In the genomic region with DNA sequence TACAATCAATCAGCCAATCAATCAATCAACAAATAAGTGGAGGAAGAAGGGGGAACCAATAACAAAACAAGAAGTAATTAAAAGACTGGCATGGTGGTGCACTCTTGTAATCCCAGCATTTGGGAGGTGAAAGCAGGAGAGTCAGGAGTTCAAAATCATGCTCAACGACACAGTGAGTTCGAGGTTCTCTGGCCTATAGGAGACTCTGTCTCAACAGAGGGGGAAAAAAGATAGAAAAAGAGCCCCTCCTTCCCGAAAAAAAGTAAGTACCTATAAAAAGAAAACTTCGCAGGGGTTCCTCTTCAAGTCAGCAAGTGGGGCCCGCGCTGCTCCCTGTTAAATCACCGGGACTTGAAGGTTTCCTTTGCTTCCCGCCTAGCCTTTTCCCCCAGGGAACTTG, we compare ENCODE assay signal across 8 mouse cellular contexts. TPM values are rescaled to one million over a fixed set of nuclear protein-coding genes. Genes with fewer than 3 reads are reported as not detected.
DNase-seq lines count a peak whose midpoint lies in the region; ATAC-seq and TF ChIP-seq lines count a peak whose summit lies in the region.

A gene (plus strand): TSS at position 136 of the 400 bp plus-strand sequence.
A gene (minus strand): TSS at position 347 of the 400 bp plus-strand sequence.

- ATAC-seq in kidney, embryonic 15.5 days (replicated peaks; ENCODE audit: low FRiP score) = no peak; the same call in 1 of the 2 replicates
- no peak for ATAC-seq in hindbrain, postnatal 0 days

- H3K36me3 ChIP-seq in kidney, embryonic 15.5 days = peaks cover 9% of the 10 kb centered on the region; the same call in 1 of the 2 replicates
- no peaks in the 10 kb centered on the region for H3K36me3 ChIP-seq in hindbrain, postnatal 0 days (ENCODE audit: insufficient read depth, low read length)
- H3K36me3 ChIP-seq in megakaryocyte, embryonic 14.5 days (replicated peaks; ENCODE audit: low read length) = peaks cover 13% of the 10 kb centered on the region

- H3K4me1 ChIP-seq in kidney, embryonic 15.5 days = peaks cover 6% of the 10 kb centered on the region; the same call in 1 of the 2 replicates
- no peaks in the 10 kb centered on the region for H3K4me1 ChIP-seq in hindbrain, postnatal 0 days (ENCODE audit: insufficient read depth, low read length)
- peaks cover 13% of the 10 kb centered on the region; the same call in 1 of the 2 replicates for H3K4me1 ChIP-seq in megakaryocyte, embryonic 14.5 days

- no peaks in the 10 kb centered on the region for H3K9me3 ChIP-seq in kidney, embryonic 15.5 days (replicated peaks)
- no peaks in the 10 kb centered on the region for H3K9me3 ChIP-seq in hindbrain, postnatal 0 days (ENCODE audit: low read length)
- H3K9me3 ChIP-seq in megakaryocyte, embryonic 14.5 days = peaks cover 9% of the 10 kb centered on the region; the same call in 1 of the 2 replicates

- H3K4me3 ChIP-seq in kidney, embryonic 15.5 days (replicated peaks) = peak within 1 kb of the TSS; percentile 70
- peak within 1 kb of the TSS; percentile 87 for H3K4me3 ChIP-seq in gastrocnemius, adult 2 months
- peak within 1 kb of the TSS; percentile 65 for H3K4me3 ChIP-seq in hindbrain, postnatal 0 days (ENCODE audit: low read length)
- H3K4me3 ChIP-seq in megakaryocyte, embryonic 14.5 days (replicated peaks) = peak within 1 kb of the TSS; percentile 93

- H3K9ac ChIP-seq in kidney, embryonic 15.5 days = peak within 1 kb of the TSS; percentile 73
- peak within 1 kb of the TSS; percentile 66 for H3K9ac ChIP-seq in hindbrain, postnatal 0 days (replicated peaks; ENCODE audit: low read length)

- no peak for DNase-seq in kidney, postnatal 36 days
- DNase-seq in adrenal gland, adult 8-10 months = no peak
- no peak for DNase-seq in gastrocnemius, adult 2 months
- no peak for DNase-seq in hindbrain, postnatal 0 days (ENCODE audit: low spot score)
- no peak for DNase-seq in embryo, embryonic 10.5 days (ENCODE audit: low spot score)
- DNase-seq in frontal cortex, postnatal 10 days (ENCODE audit: low spot score in 2 of 2) = no peak

- H3K27me3 ChIP-seq in kidney, embryonic 15.5 days = no peaks in the 10 kb centered on the region
- no peaks in the 10 kb centered on the region for H3K27me3 ChIP-seq in hindbrain, postnatal 0 days (ENCODE audit: insufficient read depth, low read length)
- H3K27me3 ChIP-seq in megakaryocyte, embryonic 14.5 days (replicated peaks) = peaks cover 5% of the 10 kb centered on the region

- WGBS in kidney, embryonic 15.5 days = 23% methylated on average over 8 of the region's 8 CpGs
- 42% methylated on average over 8 of the region's 8 CpGs for WGBS in hindbrain, postnatal 0 days

- intact Hi-C loops in gastrocnemius, adult 2 months (cut with DNase I) = no loop called here

- H3K4me2 ChIP-seq in kidney, embryonic 15.5 days = peak within 1 kb of the TSS; percentile 63
- peak within 1 kb of the TSS; percentile 59 for H3K4me2 ChIP-seq in hindbrain, postnatal 0 days (ENCODE audit: low read depth, low read length)

- H3K27ac ChIP-seq in kidney, embryonic 15.5 days = peak within 1 kb of the TSS; percentile 83
- H3K27ac ChIP-seq in gastrocnemius, adult 2 months = peak within 1 kb of the TSS; percentile 89
- H3K27ac ChIP-seq in hindbrain, postnatal 0 days = peak within 1 kb of the TSS; percentile 68; the same call in 1 of the 2 replicates

- no peak for TF ChIP-seq CTCF in gastrocnemius, adult 2 months (IDR thresholded peaks at IDR 0.05)
- TF ChIP-seq CTCF in hindbrain, postnatal 0 days (IDR thresholded peaks at IDR 0.05; ENCODE audit: low read depth) = no peak

RNA-seq across cellular contexts. Expression of the first gene that starts in this region (rescaled TPM):
- polyA plus RNA-seq in kidney, embryonic 15.5 days (2015; fragmentation: Nextera tagmentation; extraction: Ambion mirVana) = 103 and 118 TPM in 2 replicates
- 10 to 100 TPM; 51.4 to 63.9 (median 55.7) TPM for total RNA-seq in adrenal gland, adult 8-10 months (2022)
- total RNA-seq in gastrocnemius, adult 2 months (2021) = 10 to 100 TPM; 37.7 to 40.0 TPM
- 28.5 and 31.2 TPM in 2 replicates for total RNA-seq in hindbrain, postnatal 0 days (2014; rRNA removed)
- 134 and 140 TPM in 2 replicates for polyA plus RNA-seq in hindbrain, postnatal 0 days (2015; fragmentation: Nextera tagmentation; extraction: Ambion mirVana)
- 206 and 276 TPM in 2 replicates for polyA plus RNA-seq in megakaryocyte, embryonic 14.5 days (2012; ENCODE audit: insufficient read depth, low replicate concordance)

RNA-seq across cellular contexts. Expression of the second gene that starts in this region (rescaled TPM):
- 30.9 and 32.9 TPM in 2 replicates for polyA plus RNA-seq in kidney, embryonic 15.5 days (2015; fragmentation: Nextera tagmentation; extraction: Ambion mirVana)
- total RNA-seq in adrenal gland, adult 8-10 months (2022) = 10 to 100 TPM; 49.0 to 54.6 (median 52.2) TPM
- total RNA-seq in gastrocnemius, adult 2 months (2021) = 10 to 100 TPM; 12.0 TPM
- total RNA-seq in hindbrain, postnatal 0 days (2014; rRNA removed) = 20.5 and 26.8 TPM in 2 replicates
- 20.5 and 21.5 TPM in 2 replicates for polyA plus RNA-seq in hindbrain, postnatal 0 days (2015; fragmentation: Nextera tagmentation; extraction: Ambion mirVana)
- polyA plus RNA-seq in megakaryocyte, embryonic 14.5 days (2012; ENCODE audit: insufficient read depth, low replicate concordance) = 0.46 TPM in 1 of 2 replicates, not detected in the other

Comparison
In these comparisons a context has a peak if more than half of its experiments do, and no peak if none do; other contexts are left out.
1. RNA of the second gene that starts in this region (polyA plus RNA-seq): 30.9 to 32.9 TPM in kidney, embryonic 15.5 days and 20.5 to 21.5 TPM in hindbrain, postnatal 0 days; 0.46 TPM in megakaryocyte, embryonic 14.5 days; every median in the first group is over 10 times any median in the second.
2. Peak in every context shown above with its lines, with median percentiles within 50 percentile points of each other: H3K27ac ChIP-seq and H3K4me3 ChIP-seq.